Mouse (Mus musculus) spleen, adult 18-20 months (tissue): Measurements from ENCODE around the gene Csgalnact2.

ENCODE experiments used
- DNase-seq, 2 experiments: peaks; one replicate each; pipeline ENCODE4 v3.0.0; 2022; ENCODE audit warnings: mixed read lengths in 2 of 2

The Csgalnact2 gene

GRCm38 (mm10) chr6:118071416-118071815 is 67.5 kb downstream of the Csgalnact2 start:
- DNase-seq, result no peak

- no peak for DNase-seq
Measured at GRCm38 (mm10) chr6:118071013-118071350, 68.0 kb downstream of the Csgalnact2 start.

GRCm38 (mm10) chr6:118070321-118071012 is 68.5 kb downstream of the Csgalnact2 start:
- no peak for DNase-seq

GRCm38 (mm10) chr6:118067720-118068119 is 71.2 kb downstream of the Csgalnact2 start:
- DNase-seq, result no peak

- DNase-seq, result peak; percentile 16 to 35
Measured at GRCm38 (mm10) chr6:118066199-118067081, 72.5 kb downstream of the Csgalnact2 start.

- no peak for DNase-seq
Measured at GRCm38 (mm10) chr6:118065837-118066198, 73.1 kb downstream of the Csgalnact2 start.

GRCm38 (mm10) chr6:118064968-118065530 is 73.9 kb downstream of the Csgalnact2 start:
- DNase-seq, result peak in 1 of 2 experiments; percentile 55

- DNase-seq, result no peak
Measured at GRCm38 (mm10) chr6:118063266-118063665, 75.7 kb downstream of the Csgalnact2 start.

GRCm38 (mm10) chr6:118061266-118061665 is 77.7 kb downstream of the Csgalnact2 start:
- no peak for DNase-seq
